Mouse (Mus musculus) kidney, adult 2 months (tissue): ENCODE data around the gene Col4a1. TPM values are rescaled to one million over a fixed set of nuclear protein-coding genes. Genes with fewer than 3 reads are reported as not detected.

Experiments used
- DNase-seq: peaks from one replicate; pipeline ENCODE4 v3.0.0; 2021
- H3K27ac ChIP-seq: fragments of 200-500 bp; 2 replicates; pipeline ENCODE4 v1.5.1; 2012; ENCODE audit warnings: low read depth, low read length, control low read depth, inconsistent platforms; ENCODE audit not compliant: insufficient read depth
- H3K27me3 ChIP-seq: fragments of 200-500 bp; replicated peaks from 2 replicates; pipeline ENCODE4 v1.6.1; 2012; ENCODE audit warnings: mild to moderate bottlenecking, moderate library complexity, low read length, inconsistent platforms; ENCODE audit not compliant: control insufficient read depth, insufficient read depth
- H3K36me3 ChIP-seq: fragments of 200-500 bp; 2 replicates; pipeline ENCODE4 v1.6.1; 2012; ENCODE audit warnings: mild to moderate bottlenecking, moderate library complexity, low read length, inconsistent platforms; ENCODE audit not compliant: control insufficient read depth, insufficient read depth
- H3K4me1 ChIP-seq: fragments of 200-500 bp; 2 replicates; pipeline ENCODE4 v1.6.1; 2011; ENCODE audit warnings: low read length; ENCODE audit not compliant: control insufficient read depth, insufficient read depth
- H3K4me3 ChIP-seq: fragments of 200-500 bp; 2 replicates; pipeline ENCODE4 v1.5.1; 2011; ENCODE audit warnings: mild to moderate bottlenecking, low read depth, low read length, control low read depth; ENCODE audit not compliant: insufficient read depth
- CTCF ChIP-seq: fragments of 200-500 bp; conservative IDR thresholded peaks from 2 replicates; pipeline ENCODE4 v1.5.1; 2011; ENCODE audit warnings: low read depth, mild to moderate bottlenecking, control low read depth, low read length, moderate library complexity, mixed read lengths; ENCODE audit not compliant: insufficient read depth, insufficient read length
- POLR2A ChIP-seq: fragments of 200-500 bp; IDR thresholded peaks from one replicate; pipeline ENCODE4 v1.6.1; 2011; ENCODE audit warnings: low read depth, low read length, control low read depth
- WGBS: fragments of 180-500 bp; shearing (Covaris S2); methylation state at CpG from one replicate; pipeline ENCODE4 v1.1.7; 2018; 5-methylcytosine and 5-hydroxymethylcytosine counted together
- polyA plus RNA-seq: library from polyadenylated mRNA; depleted of rRNA; stranded (reverse); fragments of >200 nt; gene quantifications from 2 replicates; pipeline ENCODE4 v1.2.3, GENCODE M21; 2012

Gene Col4a1
- polyA plus RNA-seq, 1 experiment = 216 TPM

DNA sequence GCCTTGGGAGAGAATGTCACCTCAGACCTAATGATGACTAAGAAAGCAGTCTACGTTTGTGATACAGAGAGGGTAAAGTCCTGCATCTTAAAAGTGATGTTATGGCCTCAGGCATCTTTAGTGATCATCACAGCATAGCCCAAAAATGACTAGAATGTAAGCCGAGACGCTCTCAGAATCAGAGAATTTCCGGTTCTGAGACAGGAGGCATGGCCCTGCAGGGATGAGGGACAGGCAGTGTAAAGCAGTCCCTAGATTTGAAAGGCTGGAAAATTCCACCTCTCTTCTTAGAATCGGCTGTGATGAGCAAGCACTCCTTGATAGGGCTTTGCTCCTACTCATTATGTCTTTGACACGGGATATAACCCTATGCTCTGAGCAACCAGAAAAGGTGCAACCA is 48.8 kb downstream of the Col4a1 start:
- Histone ChIP-seq H3K27ac (peak overlapping the region; percentile 55), H3K4me1 (peaks cover 32% of the 10 kb centered on the region)
- TF ChIP-seq POLR2A (no peak), CTCF (no peak)

DNA sequence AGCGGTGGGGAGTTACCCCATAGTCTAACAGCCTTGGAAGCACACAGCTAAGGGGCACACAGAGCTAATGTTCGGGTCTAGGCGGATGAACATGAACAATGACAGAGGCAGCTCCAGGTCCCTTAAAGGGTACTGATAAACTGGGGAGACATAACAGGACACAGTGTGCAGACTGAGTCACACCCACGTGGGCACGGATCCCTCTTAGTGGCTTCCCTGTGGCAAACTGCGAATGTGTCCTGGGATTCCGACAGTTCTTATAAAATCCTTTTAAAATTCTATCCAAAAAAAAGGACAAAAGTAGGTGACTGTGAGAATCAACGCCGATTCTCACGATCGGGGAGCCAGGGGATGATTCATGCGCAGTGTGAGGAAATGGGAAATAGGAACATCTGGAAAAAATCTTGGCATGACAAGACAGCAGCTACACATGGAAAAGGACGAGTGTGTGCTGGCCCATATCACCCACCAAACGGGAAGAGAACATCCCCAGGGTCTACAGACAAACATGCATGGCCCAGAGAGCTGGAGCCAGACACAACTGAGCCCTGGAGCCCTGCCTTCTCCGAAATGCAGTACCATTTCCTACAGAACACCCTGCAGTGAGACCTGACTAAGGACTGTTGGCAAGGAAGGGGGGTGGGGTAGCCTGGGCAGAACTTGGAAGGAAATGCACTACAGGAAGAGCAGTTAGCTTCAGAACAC is 50.4 kb downstream of the Col4a1 start:
- Histone ChIP-seq H3K27me3 (no peaks in the 10 kb centered on the region), H3K27ac (peak overlapping the region; percentile 20; the same call in 1 of the 2 replicates), H3K4me3 (no peak overlapping the region), H3K4me1 (peaks cover 40% of the 10 kb centered on the region), H3K36me3 (no peaks in the 10 kb centered on the region)
- no peak for TF ChIP-seq POLR2A
- TF ChIP-seq CTCF = no peak
- WGBS = 69% methylated on average over 15 of the region's 15 CpGs
- peak; percentile 75 for DNase-seq

More for the DNA sequence above, 48.8 kb downstream of the Col4a1 start:
- DNase-seq = peak; percentile 59
- 56% methylated on average over 6 of the region's 6 CpGs for WGBS
- Histone ChIP-seq H3K4me3 (no peak overlapping the region), H3K27me3 (no peaks in the 10 kb centered on the region), H3K36me3 (no peaks in the 10 kb centered on the region)

DNA sequence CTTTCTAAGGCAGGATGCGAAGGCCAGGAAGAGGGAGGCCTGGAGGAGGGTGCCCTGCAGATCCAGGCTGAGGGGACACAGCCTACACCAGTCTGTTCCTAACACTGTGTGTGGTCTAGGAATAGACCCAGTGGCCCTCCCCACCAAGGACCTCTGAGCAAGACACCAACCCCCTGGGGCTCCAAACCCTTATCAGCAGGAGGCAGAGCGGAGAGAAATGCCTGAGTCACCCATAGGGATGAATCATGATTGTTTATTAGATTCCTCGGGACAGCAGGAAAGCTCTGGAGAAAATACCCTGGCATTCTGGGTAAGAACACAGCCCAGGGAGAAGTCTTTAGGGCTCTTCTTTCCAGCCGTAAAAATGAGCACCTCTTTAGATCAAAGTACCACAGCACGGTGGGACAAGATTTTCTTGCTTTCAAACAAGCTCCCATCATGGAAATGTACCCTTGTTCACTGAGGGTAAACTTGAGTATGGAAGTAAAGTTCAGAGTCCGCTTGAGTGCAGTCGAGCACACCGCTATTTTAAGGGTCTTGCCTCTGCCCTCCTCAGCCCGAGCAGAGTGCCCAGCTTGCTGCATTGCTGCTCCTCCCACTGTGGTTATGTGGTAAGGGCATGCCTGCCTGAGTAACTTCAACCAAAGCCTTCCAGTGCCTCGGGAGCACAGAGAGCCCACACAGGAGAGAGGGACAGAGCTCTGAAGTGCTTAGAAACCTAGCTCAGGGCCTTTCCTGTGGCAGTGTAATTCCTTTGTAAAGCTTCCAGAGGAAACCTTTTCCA is 52.6 kb downstream of the Col4a1 start:
- peak; percentile 62 for DNase-seq
- TF ChIP-seq POLR2A = no peak
- no peak for TF ChIP-seq CTCF
- 26% methylated on average over 10 of the region's 10 CpGs for WGBS
- Histone ChIP-seq H3K27me3 (no peaks in the 10 kb centered on the region), H3K27ac (peak overlapping the region; percentile 59), H3K4me3 (no peak overlapping the region), H3K36me3 (no peaks in the 10 kb centered on the region), H3K4me1 (peaks cover 47% of the 10 kb centered on the region)

DNA sequence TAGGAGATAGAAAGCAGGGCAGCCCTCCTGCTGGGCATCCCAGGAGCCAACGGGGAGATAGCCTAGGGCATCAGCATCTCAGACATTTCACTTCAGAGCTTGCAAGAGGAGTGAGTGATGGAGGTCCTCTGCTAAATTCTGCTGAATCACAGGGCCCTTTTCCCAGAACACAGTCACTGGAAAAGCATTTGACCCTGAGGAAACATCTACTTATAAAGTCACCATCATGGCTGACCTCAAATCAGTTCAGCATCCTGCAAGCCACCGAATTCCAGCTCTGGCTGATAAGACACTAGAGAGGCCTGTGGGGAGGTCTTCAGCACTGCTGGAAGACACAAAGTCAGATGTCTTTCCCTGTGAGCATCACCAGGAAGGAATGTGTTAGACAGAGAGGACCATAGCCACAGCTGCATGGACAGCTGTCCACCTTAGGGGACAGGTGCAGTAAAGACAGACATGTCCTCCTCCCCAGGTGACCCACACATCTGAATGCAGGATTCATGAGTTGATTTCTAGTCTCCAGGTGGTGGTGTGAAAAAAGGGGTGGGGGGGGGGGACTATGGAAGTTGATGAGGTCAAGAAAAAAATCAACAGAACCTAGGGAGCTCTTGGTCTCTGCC is 54.0 kb downstream of the Col4a1 start:
- no peaks in the 10 kb centered on the region for H3K36me3 ChIP-seq
- H3K4me3 ChIP-seq = no peak overlapping the region
- TF ChIP-seq CTCF (no peak), POLR2A (no peak)
- DNase-seq = peak; percentile 67
- WGBS = 55% methylated on average over 2 of the region's 2 CpGs
- peaks cover 53% of the 10 kb centered on the region for H3K4me1 ChIP-seq
- H3K27me3 ChIP-seq = no peaks in the 10 kb centered on the region
- 0 out of 2 replicates have a peak overlapping the region, but pooled peaks have one; percentile 8 for H3K27ac ChIP-seq

DNA sequence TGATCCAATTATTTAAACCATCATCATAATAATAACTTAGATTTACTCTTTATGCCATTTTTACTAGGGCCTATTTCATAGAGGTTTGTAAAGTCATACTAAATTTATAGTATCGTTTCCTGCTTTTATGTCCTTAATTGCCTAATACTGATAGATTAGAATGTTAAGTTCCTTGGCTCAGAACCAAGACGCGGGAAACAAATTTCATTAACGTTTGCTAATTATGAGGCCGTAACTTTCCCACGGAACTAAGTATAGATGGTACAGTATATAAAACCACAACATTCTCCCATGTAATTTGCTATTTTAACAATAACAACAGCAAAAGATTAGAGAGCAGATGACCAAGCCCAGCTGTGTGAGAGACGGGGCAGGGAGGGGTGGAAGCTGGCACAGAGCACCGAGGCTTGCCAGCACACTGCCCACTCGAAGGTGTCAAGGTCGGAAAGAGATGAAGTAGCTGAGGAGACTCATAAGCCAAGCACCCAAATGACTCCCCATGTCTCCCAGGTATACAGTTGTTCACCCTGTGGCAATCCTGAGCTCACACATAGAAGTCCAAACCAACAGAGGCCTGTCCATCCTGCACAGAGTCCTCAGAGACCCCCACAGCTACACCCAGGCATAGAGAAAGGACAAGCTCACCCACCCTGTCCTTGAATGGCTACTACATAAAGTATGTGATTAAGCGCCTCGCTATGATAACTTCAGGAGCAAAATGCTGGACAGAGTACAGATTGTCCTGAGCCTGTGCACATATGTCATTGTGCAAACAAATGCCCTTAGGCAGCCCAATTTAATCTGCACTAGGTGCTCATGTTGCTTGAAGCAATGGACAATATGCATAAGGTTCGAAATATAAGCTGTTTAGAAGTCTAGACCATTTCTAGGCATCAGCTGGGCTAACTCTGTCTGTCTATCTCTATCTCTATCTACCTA is 55.3 kb downstream of the Col4a1 start:
- no peaks in the 10 kb centered on the region for H3K36me3 ChIP-seq
- no peak for TF ChIP-seq CTCF
- no peak for TF ChIP-seq POLR2A
- no peak overlapping the region for H3K27ac ChIP-seq
- no peaks in the 10 kb centered on the region for H3K27me3 ChIP-seq
- 42% methylated on average over 13 of the region's 13 CpGs for WGBS
- DNase-seq = no peak
- no peak overlapping the region for H3K4me3 ChIP-seq
- H3K4me1 ChIP-seq = peaks cover 52% of the 10 kb centered on the region

DNA sequence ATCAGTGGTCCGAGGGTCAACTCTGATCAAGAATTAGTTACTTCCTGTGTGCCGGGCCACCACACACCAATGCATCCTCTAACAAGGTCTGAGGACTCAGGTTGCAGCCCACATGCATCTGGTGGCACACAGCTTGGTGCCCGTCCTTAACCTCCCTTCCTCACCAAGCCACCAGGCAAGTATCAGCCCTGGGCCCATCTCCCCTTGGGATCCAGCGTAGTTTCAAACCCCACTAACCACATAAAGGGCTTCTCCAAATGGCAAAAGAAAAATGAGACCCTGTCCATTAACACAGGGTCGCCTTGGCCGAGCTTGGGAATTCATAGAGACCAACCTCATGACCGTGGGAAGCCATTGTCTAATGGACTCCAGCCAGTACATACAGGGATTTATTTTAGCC is 56.2 kb downstream of the Col4a1 start:
- Histone ChIP-seq H3K4me1 (peaks cover 49% of the 10 kb centered on the region), H3K4me3 (no peak overlapping the region), H3K27me3 (no peaks in the 10 kb centered on the region), H3K36me3 (no peaks in the 10 kb centered on the region), H3K27ac (0 out of 2 replicates have a peak overlapping the region, but pooled peaks have one; percentile 1)
- TF ChIP-seq POLR2A (no peak), CTCF (no peak)
- WGBS = 54% methylated on average over 7 of the region's 7 CpGs
- DNase-seq = no peak

DNA sequence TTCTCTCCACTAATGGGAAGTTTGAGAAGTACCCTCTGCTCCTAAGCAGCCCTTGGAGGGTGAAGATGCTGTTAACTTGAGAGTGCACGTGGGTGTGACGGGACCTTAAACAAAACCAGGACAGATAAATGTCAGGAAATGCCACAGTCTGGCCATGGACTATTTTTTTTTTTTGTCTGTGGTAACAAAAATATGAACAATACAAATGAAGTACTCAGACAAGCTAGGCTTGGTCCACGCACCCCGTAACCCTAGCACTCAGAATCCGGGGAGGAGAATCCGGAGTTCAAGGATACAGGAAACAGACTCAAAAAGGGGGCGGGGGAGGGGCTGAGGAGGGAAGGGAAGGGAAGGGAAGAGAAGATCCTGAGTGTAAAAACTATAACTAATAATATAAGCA is 56.9 kb downstream of the Col4a1 start:
- no peaks in the 10 kb centered on the region for H3K27me3 ChIP-seq
- no peaks in the 10 kb centered on the region for H3K36me3 ChIP-seq
- no peak overlapping the region for H3K4me3 ChIP-seq
- H3K27ac ChIP-seq = peak overlapping the region; percentile 18; the same call in 1 of the 2 replicates
- H3K4me1 ChIP-seq = peaks cover 48% of the 10 kb centered on the region
- 65% methylated on average over 7 of the region's 7 CpGs for WGBS
- TF ChIP-seq CTCF (no peak), POLR2A (no peak)
- peak; percentile 53 for DNase-seq
